ENCODE assay signal across 12 mouse cellular contexts in the genomic region with DNA sequence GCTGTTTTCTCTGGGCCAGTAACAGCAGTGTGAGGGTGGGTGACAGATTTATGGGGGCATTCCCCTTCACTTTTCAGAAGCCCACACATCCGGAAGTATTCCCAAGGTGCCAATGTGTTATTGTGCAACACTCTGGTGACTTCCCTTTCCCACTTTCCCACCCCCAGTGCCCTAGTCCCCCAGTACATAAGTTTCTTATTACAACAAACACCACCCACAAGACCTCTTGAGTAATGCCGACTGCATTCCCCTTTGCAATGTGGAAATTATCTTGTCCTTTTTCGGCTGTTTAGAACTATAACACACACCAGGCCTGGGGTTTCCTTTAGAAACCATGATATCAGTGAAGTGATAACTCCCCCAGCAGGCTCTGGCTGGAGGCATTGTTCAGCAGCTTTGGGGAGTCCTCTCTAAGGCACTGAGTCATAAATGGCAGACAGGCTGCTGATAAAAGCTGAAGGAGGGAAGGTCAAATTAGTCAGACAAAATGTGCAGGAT.
DNase-seq lines count a peak whose midpoint lies in the region; ATAC-seq and TF ChIP-seq lines count a peak whose summit lies in the region.
"Had no signal": no experiment of that assay in that cellular context is flagged by ENCODE, and none has a peak within 500 bp of the region (broad histone marks: within the 10 kb centered on the region; RNA-seq: fewer than 3 reads in every experiment).

No protein-coding gene starts in this region.

- ATAC-seq in kidney, embryonic 14.5 days (ENCODE audit: low FRiP score, low TSS enrichment) = peak; percentile 58
- no peak for ATAC-seq in activated CD4-positive, CD25-positive, alpha-beta regulatory T cell, adult 4 months
- ATAC-seq in monocyte, adult 5-6 weeks (replicated peaks; ENCODE audit: insufficient number of reproducible peaks, low FRiP score, low TSS enrichment, poor library complexity, severe bottlenecking) = no peak

- H3K36me3 ChIP-seq in kidney, embryonic 14.5 days (ENCODE audit: control insufficient read depth, insufficient read depth, low read length) = no peaks in the 10 kb centered on the region
- H3K36me3 ChIP-seq in kidney, adult 2 months (ENCODE audit: control insufficient read depth, insufficient read depth, low read length) = no peaks in the 10 kb centered on the region
- H3K36me3 ChIP-seq in limb, embryonic 10.5 days = no peaks in the 10 kb centered on the region
- H3K36me3 ChIP-seq: embryonic facial prominence, embryonic 15.5 days; limb, embryonic 12.5 days had no signal

- H3K4me1 ChIP-seq in kidney, embryonic 14.5 days (ENCODE audit: control insufficient read depth, insufficient read depth, low read length) = peaks cover 3% of the 10 kb centered on the region; the same call in 1 of the 2 replicates
- H3K4me1 ChIP-seq in kidney, adult 2 months (ENCODE audit: control insufficient read depth, insufficient read depth, low read length) = no peaks in the 10 kb centered on the region
- H3K4me1 ChIP-seq in limb, embryonic 10.5 days = peaks cover 36% of the 10 kb centered on the region

- no peak for TF ChIP-seq POLR2A in kidney, adult 2 months (IDR thresholded peaks at IDR 0.05; ENCODE audit: low read depth, low read length)

- WGBS in kidney, embryonic 14.5 days = 4% methylated on average over 3 of the region's 3 CpGs
- 26% methylated on average over 3 of the region's 3 CpGs for WGBS in kidney, adult 2 months
- WGBS in limb, embryonic 10.5 days = 6% methylated on average over 3 of the region's 3 CpGs

- H3K27me3 ChIP-seq in kidney, embryonic 14.5 days (ENCODE audit: control insufficient read depth, insufficient read depth, low read length) = no peaks in the 10 kb centered on the region
- H3K27me3 ChIP-seq in kidney, adult 2 months (replicated peaks; ENCODE audit: control insufficient read depth, insufficient read depth, low read length) = no peaks in the 10 kb centered on the region
- H3K27me3 ChIP-seq in limb, embryonic 10.5 days (ENCODE audit: low read depth, poor library complexity, severe bottlenecking) = 0 out of 2 replicates have a peak, but pooled peaks cover 7% of the 10 kb centered on the region
- H3K27me3 ChIP-seq: embryonic facial prominence, embryonic 15.5 days had no signal

- H3K9ac ChIP-seq in kidney, embryonic 14.5 days (ENCODE audit: low read depth, low read length) = no peak overlapping the region
- H3K9ac ChIP-seq: embryonic facial prominence, embryonic 15.5 days; limb, embryonic 12.5 days had no signal

- TF ChIP-seq CTCF in kidney, adult 2 months (conservative IDR thresholded peaks at IDR 0.05; ENCODE audit: insufficient read depth, insufficient read length, low read depth, low read length) = no peak

- no peak overlapping the region for H3K4me2 ChIP-seq in kidney, embryonic 14.5 days (replicated peaks; ENCODE audit: low read depth, low read length)
- H3K4me2 ChIP-seq: embryonic facial prominence, embryonic 15.5 days; limb, embryonic 12.5 days had no signal

- no peak for DNase-seq in kidney, adult 2 months
- DNase-seq in MEL-GATA-1-ER (ENCODE audit: extremely low read depth, low read depth) = peak; percentile 2
- peak; percentile 6 for DNase-seq in c-Kit-positive CD71-negative TER-119-negative erythroid progenitor cells, embryonic 14.5 days (ENCODE audit: low read depth)
- peak; percentile 47 for DNase-seq in limb, embryonic 10.5 days (ENCODE audit: low spot score)
- DNase-seq in left cerebral cortex, adult 8-10 months (ENCODE audit: low spot score in 2 of 2) = no peak
- DNase-seq: kidney, postnatal 25 days; thymus, adult 2 months had no signal

- H3K27ac ChIP-seq in kidney, embryonic 14.5 days (ENCODE audit: low read depth, low read length) = peak overlapping the region; percentile 39; the same call in 1 of the 2 replicates
- H3K27ac ChIP-seq in kidney, adult 2 months (ENCODE audit: insufficient read depth, low read depth, low read length) = no peak overlapping the region
- no peak overlapping the region for H3K27ac ChIP-seq in limb, embryonic 10.5 days
- H3K27ac ChIP-seq: embryonic facial prominence, embryonic 15.5 days; limb, embryonic 12.5 days had no signal

- no peaks in the 10 kb centered on the region for H3K9me3 ChIP-seq in kidney, embryonic 14.5 days (ENCODE audit: control insufficient read depth, low read length)
- no peaks in the 10 kb centered on the region for H3K9me3 ChIP-seq in limb, embryonic 10.5 days (replicated peaks)
- H3K9me3 ChIP-seq: embryonic facial prominence, embryonic 15.5 days; limb, embryonic 12.5 days had no signal

- no peak overlapping the region for H3K4me3 ChIP-seq in kidney, embryonic 14.5 days (ENCODE audit: low read length)
- H3K4me3 ChIP-seq in kidney, adult 2 months (ENCODE audit: insufficient read depth, low read depth, low read length) = no peak overlapping the region
- no peak overlapping the region for H3K4me3 ChIP-seq in limb, embryonic 10.5 days
- H3K4me3 ChIP-seq: embryonic facial prominence, embryonic 15.5 days; limb, embryonic 12.5 days had no signal

Comparison
In these comparisons a context has a peak if more than half of its experiments do, and no peak if none do; other contexts are left out.
1. DNase-seq: peak in MEL-GATA-1-ER (single experiment), c-Kit-positive CD71-negative TER-119-negative erythroid progenitor cells, embryonic 14.5 days (single experiment) and limb, embryonic 10.5 days (single experiment); none in kidney, adult 2 months (single experiment) and left cerebral cortex, adult 8-10 months (0 of 2).